In genomic region chr4:155221106-155221505, GRCm38 (mm10) we compare ENCODE assay signal across 8 mouse cellular contexts. TPM values are rescaled to one million over a fixed set of nuclear protein-coding genes. Genes with fewer than 3 reads are reported as not detected.
A peak's percentile ranks its signal among the peaks of the same experiment; 100 is the strongest.
DNase-seq lines count a peak whose midpoint lies in the region; ATAC-seq lines count a peak whose summit lies in the region.

No protein-coding gene starts in this region.

- H3K36me3 ChIP-seq in lung, embryonic 15.5 days = no peaks in the 10 kb centered on the region
- H3K36me3 ChIP-seq in forebrain, embryonic 10.5 days (replicated peaks) = peaks cover 29% of the 10 kb centered on the region
- no peaks in the 10 kb centered on the region for H3K36me3 ChIP-seq in limb, embryonic 11.5 days (ENCODE audit: control insufficient read depth, insufficient read depth, low read length)

- under 1% methylated on average over 7 of the region's 7 CpGs for WGBS in lung, embryonic 15.5 days
- 3% methylated on average over 7 of the region's 7 CpGs for WGBS in forebrain, embryonic 10.5 days
- 4% methylated on average over 7 of the region's 7 CpGs for WGBS in limb, embryonic 11.5 days

- H3K9ac ChIP-seq in lung, embryonic 15.5 days = peak overlapping the region; percentile 94
- peak overlapping the region; percentile 94 for H3K9ac ChIP-seq in limb, embryonic 11.5 days (ENCODE audit: low read length)

- peaks cover 53% of the 10 kb centered on the region for H3K4me1 ChIP-seq in lung, embryonic 15.5 days
- H3K4me1 ChIP-seq in forebrain, embryonic 10.5 days = peaks cover 74% of the 10 kb centered on the region
- H3K4me1 ChIP-seq in limb, embryonic 11.5 days (ENCODE audit: control insufficient read depth, insufficient read depth, low read length) = peaks cover 57% of the 10 kb centered on the region

- H3K4me2 ChIP-seq in lung, embryonic 15.5 days = peak overlapping the region; percentile 90
- peak overlapping the region; percentile 99 for H3K4me2 ChIP-seq in limb, embryonic 11.5 days (ENCODE audit: low read depth, severe bottlenecking)

- peak overlapping the region; percentile 85 for H3K27ac ChIP-seq in lung, embryonic 15.5 days
- H3K27ac ChIP-seq in forebrain, embryonic 10.5 days = peak overlapping the region; percentile 97
- no peak overlapping the region for H3K27ac ChIP-seq in limb, embryonic 11.5 days (replicated peaks; ENCODE audit: low read depth, low read length)

- H3K4me3 ChIP-seq in lung, embryonic 15.5 days = peak overlapping the region; percentile 91
- peak overlapping the region; percentile 96 for H3K4me3 ChIP-seq in forebrain, embryonic 10.5 days
- H3K4me3 ChIP-seq in limb, embryonic 11.5 days (ENCODE audit: low read depth, low read length) = peak overlapping the region; percentile 94

- H3K27me3 ChIP-seq in lung, embryonic 15.5 days = no peaks in the 10 kb centered on the region
- H3K27me3 ChIP-seq in forebrain, embryonic 10.5 days (ENCODE audit: poor library complexity, severe bottlenecking) = peaks cover 13% of the 10 kb centered on the region
- H3K27me3 ChIP-seq in limb, embryonic 11.5 days (ENCODE audit: control insufficient read depth, insufficient read depth, low read length) = no peaks in the 10 kb centered on the region

- ATAC-seq in lung, embryonic 15.5 days (ENCODE audit: borderline replicate concordance, extremely low read depth, low FRiP score, low TSS enrichment) = no peak
- ATAC-seq in limb, embryonic 11.5 days (ENCODE audit: insufficient number of reproducible peaks, low FRiP score, low TSS enrichment, low read depth) = no peak
- no peak for ATAC-seq in activated CD4-positive, CD25-positive, alpha-beta regulatory T cell, adult 4 months

- no peaks in the 10 kb centered on the region for H3K9me3 ChIP-seq in lung, embryonic 15.5 days
- no peaks in the 10 kb centered on the region for H3K9me3 ChIP-seq in forebrain, embryonic 10.5 days
- H3K9me3 ChIP-seq in limb, embryonic 11.5 days (ENCODE audit: control insufficient read depth, low read length) = no peaks in the 10 kb centered on the region

- no peak for DNase-seq in lung, postnatal 36 days
- DNase-seq in forebrain, embryonic 10.5 days (ENCODE audit: extremely low spot score, low spot score) = no peak
- DNase-seq in limb, embryonic 11.5 days (ENCODE audit: low spot score) = no peak
- peak; percentile 11 for DNase-seq in retina, embryonic 14.5 days (ENCODE audit: low spot score)
- DNase-seq in layer of hippocampus, postnatal 10 days (ENCODE audit: low spot score in 2 of 2) = no peak
- DNase-seq in cerebellum, postnatal 14 days = no peak

RNA-seq across cellular contexts. Expression of gene Ski, which starts 1.3 kb away (rescaled TPM):
- polyA plus RNA-seq in lung, embryonic 15.5 days (2015; fragmentation: Nextera tagmentation; extraction: Ambion mirVana) = 16.1 and 16.9 TPM in 2 replicates
- polyA plus RNA-seq in forebrain, embryonic 10.5 days (2016; fragmentation: Nextera tagmentation; extraction: Ambion mirVana) = 8.6 and 9.7 TPM in 2 replicates
- polyA plus RNA-seq in limb, embryonic 11.5 days (2014; fragmentation: Nextera tagmentation; extraction: Ambion mirVana) = 17.7 and 17.8 TPM in 2 replicates
- 10 to 100 TPM; 24.7 to 25.0 TPM for polyA plus RNA-seq in activated CD4-positive, CD25-positive, alpha-beta regulatory T cell, adult 4 months (2017; shearing (Covaris generic))
- 100 to 1,000 TPM; 118 TPM for total RNA-seq in layer of hippocampus, postnatal 10 days (2021)

RNA-seq across cellular contexts. Expression of gene Faap20, which starts 28.5 kb away (rescaled TPM):
- polyA plus RNA-seq in lung, embryonic 15.5 days (2015; fragmentation: Nextera tagmentation; extraction: Ambion mirVana) = 83.4 and 83.5 TPM in 2 replicates
- 108 and 110 TPM in 2 replicates for polyA plus RNA-seq in forebrain, embryonic 10.5 days (2016; fragmentation: Nextera tagmentation; extraction: Ambion mirVana)
- polyA plus RNA-seq in limb, embryonic 11.5 days (2014; fragmentation: Nextera tagmentation; extraction: Ambion mirVana) = 103 and 104 TPM in 2 replicates
- 10 to 100 TPM; 45.1 to 54.9 TPM for polyA plus RNA-seq in activated CD4-positive, CD25-positive, alpha-beta regulatory T cell, adult 4 months (2017; shearing (Covaris generic))
- total RNA-seq in layer of hippocampus, postnatal 10 days (2021) = 10 to 100 TPM; 22.2 to 24.3 TPM
